Mouse (Mus musculus) stomach, embryonic 14.5 days (tissue): Measurements from ENCODE around the gene Esrp2. TPM values are rescaled to one million over a fixed set of nuclear protein-coding genes. Genes with fewer than 3 reads are reported as not detected.

ENCODE experiments used
- ATAC-seq: fragments of 200-750 bp; cut with Nextera tagmentation; 2 replicates; pipeline ENCODE4 v1.8.0; 2017; ENCODE audit warnings: low read depth, moderate TSS enrichment; ENCODE audit not compliant: insufficient number of reproducible peaks, insufficient read depth, low FRiP score
- H3K27ac ChIP-seq: fragments of 300-500 bp; sonication (generic); 2 replicates; pipeline ENCODE4 v1.5.1; 2014; ENCODE audit warnings: mild to moderate bottlenecking, low read length, moderate library complexity, mixed read lengths
- H3K27me3 ChIP-seq: fragments of 300-500 bp; sonication (generic); 2 replicates; pipeline ENCODE4 v1.6.1; 2014; ENCODE audit warnings: low read length, control low read depth, mixed read lengths; ENCODE audit not compliant: control insufficient read depth, insufficient read depth
- H3K36me3 ChIP-seq: fragments of 300-500 bp; sonication (generic); 2 replicates; pipeline ENCODE4 v1.6.1; 2014; ENCODE audit warnings: mild to moderate bottlenecking, control low read depth, low read length, moderate library complexity, mixed read lengths; ENCODE audit not compliant: control insufficient read depth, insufficient read depth
- H3K4me1 ChIP-seq: fragments of 300-500 bp; sonication (generic); 2 replicates; pipeline ENCODE4 v1.6.1; 2014; ENCODE audit warnings: low read length, control low read depth, mixed read lengths; ENCODE audit not compliant: control insufficient read depth, insufficient read depth
- H3K4me2 ChIP-seq: fragments of 300-500 bp; sonication (generic); replicated peaks from 2 replicates; pipeline ENCODE4 v1.6.1; 2014; ENCODE audit warnings: low read depth, low read length, control low read depth
- H3K4me3 ChIP-seq: fragments of 300-500 bp; sonication (generic); 2 replicates; pipeline ENCODE4 v1.5.1; 2014; ENCODE audit warnings: low read depth, low read length, control low read depth
- H3K9ac ChIP-seq: fragments of 300-500 bp; sonication (generic); replicated peaks from 2 replicates; pipeline ENCODE4 v1.6.1; 2014; ENCODE audit warnings: low read depth, mild to moderate bottlenecking, control low read depth, low read length, moderate library complexity, mixed read lengths
- H3K9me3 ChIP-seq: fragments of 300-500 bp; sonication (generic); 2 replicates; pipeline ENCODE4 v1.6.1; 2016; ENCODE audit warnings: low read depth, low read length, control low read depth; ENCODE audit not compliant: control insufficient read depth
- WGBS: fragments of 180-500 bp; shearing (Covaris S2); extraction: QIAGEN DNeasy Blood & Tissue Kit; methylation state at CpG from one replicate; pipeline ENCODE4 v1.1.7; 2014; 5-methylcytosine and 5-hydroxymethylcytosine counted together
- polyA plus RNA-seq: library from polyadenylated mRNA; unstranded; fragments of >200 nt; fragmentation: Nextera tagmentation; extraction: Ambion mirVana; gene quantifications from 2 replicates; pipeline ENCODE4 v1.2.1, GENCODE M21; 2014

Esrp2 gene
- polyA plus RNA-seq, 1 experiment from 2014 or later, result 30.0 TPM

GRCm38 (mm10) chr8:106140191-106140590, 3.4 kb upstream of the Esrp2 start:
- Histone ChIP-seq H3K27ac (no peak overlapping the region), H3K36me3 (no peaks in the 10 kb centered on the region), H3K9me3 (no peaks in the 10 kb centered on the region), H3K27me3 (peaks cover 12% of the 10 kb centered on the region), H3K9ac (no peak overlapping the region), H3K4me1 (peaks cover 10% of the 10 kb centered on the region; the same call in 1 of the 2 replicates), H3K4me3 (no peak overlapping the region), H3K4me2 (no peak overlapping the region)
- ATAC-seq, result no peak
- WGBS, result 66% methylated on average over 5 of the region's 5 CpGs

DNA sequence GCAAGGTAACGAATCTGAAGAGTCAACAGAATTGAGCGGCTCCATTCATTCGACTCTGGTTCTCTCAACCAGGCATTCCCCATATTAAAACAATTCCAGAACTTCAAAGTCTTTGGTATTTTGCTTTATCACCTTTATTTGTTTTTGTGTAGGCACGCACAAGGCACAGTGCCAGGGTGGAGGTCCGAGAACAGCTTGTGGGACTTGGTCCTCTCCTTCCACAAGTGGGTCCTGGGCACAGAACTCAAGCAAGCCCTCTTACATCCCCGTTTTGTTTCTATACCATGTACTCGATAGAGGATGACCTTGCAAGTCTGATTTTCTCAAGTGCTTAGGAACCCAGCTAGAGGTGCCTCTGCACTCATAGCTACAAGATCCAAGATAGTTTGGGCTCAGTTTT, 1.8 kb upstream of the Esrp2 start:
- Histone ChIP-seq H3K4me3 (peak overlapping the region; percentile 39), H3K27me3 (peaks cover 15% of the 10 kb centered on the region), H3K4me1 (peaks cover 10% of the 10 kb centered on the region; the same call in 1 of the 2 replicates), H3K27ac (peak overlapping the region; percentile 94; the same call in 1 of the 2 replicates), H3K9ac (no peak overlapping the region; the same call in 1 of the 2 replicates), H3K4me2 (peak overlapping the region; percentile 75), H3K9me3 (no peaks in the 10 kb centered on the region), H3K36me3 (no peaks in the 10 kb centered on the region)
- no peak for ATAC-seq
- WGBS, result 15% methylated on average over 7 of the region's 7 CpGs

GRCm38 (mm10) chr8:106137906-106138477, 1.2 kb upstream of the Esrp2 start:
- Histone ChIP-seq H3K9ac (peak overlapping the region; percentile 47; the same call in 1 of the 2 replicates), H3K27ac (peak overlapping the region; percentile 94), H3K4me3 (peak overlapping the region; percentile 39), H3K9me3 (no peaks in the 10 kb centered on the region), H3K27me3 (peaks cover 15% of the 10 kb centered on the region), H3K4me2 (peak overlapping the region; percentile 75), H3K4me1 (peaks cover 10% of the 10 kb centered on the region; the same call in 1 of the 2 replicates), H3K36me3 (no peaks in the 10 kb centered on the region; the same call in 1 of the 2 replicates)
- WGBS, result under 1% methylated on average over 24 of the region's 24 CpGs
- ATAC-seq, result peak; percentile 28

DNA sequence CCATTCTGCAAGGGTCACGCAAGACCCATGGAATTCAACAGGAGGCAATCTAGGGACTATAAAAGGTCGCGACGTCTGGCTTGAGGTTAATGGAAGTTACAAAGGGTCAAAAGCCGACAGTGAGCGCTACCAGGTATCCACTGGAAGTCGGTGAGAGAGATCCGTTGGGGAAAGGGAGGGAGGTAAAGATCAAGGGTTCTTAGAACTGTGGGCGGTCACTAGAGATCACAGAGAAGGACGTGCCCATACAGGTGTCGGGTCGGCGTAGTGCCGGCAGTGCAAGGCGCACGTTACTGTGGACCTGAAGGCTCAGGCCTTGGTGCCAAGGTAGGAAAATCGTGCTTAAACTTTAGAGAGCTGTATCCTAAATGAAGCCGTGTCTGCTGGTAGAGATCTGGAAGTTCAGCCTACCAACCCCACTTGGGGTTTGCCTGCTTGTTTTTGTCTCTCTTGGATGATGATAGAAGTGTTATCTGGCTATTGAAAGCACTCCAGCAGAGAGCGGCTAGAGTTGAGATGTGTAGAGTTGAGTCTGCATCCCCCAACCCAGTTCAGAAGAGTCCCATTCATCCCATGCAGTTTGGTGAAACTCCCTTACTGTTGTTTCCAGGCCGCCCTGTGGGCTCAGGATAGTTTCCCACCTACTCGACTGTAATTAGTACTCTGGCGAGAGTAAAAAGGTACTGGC, 588 bp upstream of the Esrp2 start:
- Histone ChIP-seq H3K36me3 (peaks cover 6% of the 10 kb centered on the region), H3K9ac (peak overlapping the region; percentile 47), H3K27ac (peak overlapping the region; percentile 94), H3K4me1 (peaks cover 10% of the 10 kb centered on the region; the same call in 1 of the 2 replicates), H3K4me3 (peak overlapping the region; percentile 39), H3K4me2 (peak overlapping the region; percentile 75), H3K27me3 (peaks cover 15% of the 10 kb centered on the region), H3K9me3 (no peaks in the 10 kb centered on the region)
- no peak for ATAC-seq
- WGBS, result 7% methylated on average over 22 of the region's 22 CpGs

- no peaks in the 10 kb centered on the region for H3K9me3 ChIP-seq
- H3K4me2 ChIP-seq, result peak overlapping the region; percentile 75
- peaks cover 10% of the 10 kb centered on the region; the same call in 1 of the 2 replicates for H3K4me1 ChIP-seq
- peak overlapping the region; percentile 94 for H3K27ac ChIP-seq
- H3K4me3 ChIP-seq, result peak overlapping the region; percentile 39
- 10% methylated on average over 19 of the region's 19 CpGs for WGBS
- H3K9ac ChIP-seq, result peak overlapping the region; percentile 47
- ATAC-seq, result no peak
- H3K36me3 ChIP-seq, result peaks cover 23% of the 10 kb centered on the region
- H3K27me3 ChIP-seq, result peaks cover 15% of the 10 kb centered on the region
Measured at GRCm38 (mm10) chr8:106135672-106136071, 1.1 kb downstream of the Esrp2 start.

DNA sequence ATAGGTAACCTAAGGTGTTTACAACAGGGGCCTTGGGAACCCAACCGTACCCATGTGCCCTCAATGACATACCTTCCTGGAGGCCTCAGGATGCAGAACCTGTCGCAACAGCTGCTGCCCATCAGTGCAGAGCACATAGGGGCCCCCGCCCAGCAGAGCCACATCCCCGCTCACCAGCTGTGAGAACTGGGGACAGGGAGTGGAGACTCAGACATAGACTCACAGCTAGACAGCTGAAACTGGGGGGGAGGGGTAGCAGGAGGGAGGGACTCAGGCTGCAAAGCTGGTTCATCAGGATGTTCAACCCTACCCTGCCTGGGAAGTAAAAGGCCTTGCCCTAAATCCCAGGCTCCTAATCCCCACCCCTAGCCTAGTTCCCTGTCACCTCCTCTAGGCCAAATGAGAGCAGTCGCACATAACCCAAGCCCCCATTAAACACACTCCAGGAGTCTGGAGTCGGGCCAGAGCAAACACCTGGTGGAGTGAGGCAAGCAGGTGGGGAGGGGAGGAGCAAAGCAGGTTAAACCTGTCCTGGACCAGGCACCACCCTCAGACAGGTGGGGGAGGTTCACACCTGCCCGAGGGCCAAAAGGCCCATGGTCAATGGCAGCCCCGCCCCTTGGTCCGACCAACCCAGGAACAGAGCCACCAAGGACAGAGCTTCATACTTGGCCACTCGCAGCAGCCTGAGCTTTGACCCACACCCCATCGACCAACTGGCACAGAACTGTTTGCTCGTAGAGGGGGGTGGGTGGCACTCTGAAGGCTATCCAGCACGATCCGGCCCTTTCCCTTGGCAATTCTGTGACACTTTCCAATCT, 1.8 kb downstream of the Esrp2 start:
- ATAC-seq, result peak; percentile 84
- Histone ChIP-seq H3K9ac (peak overlapping the region; percentile 47; the same call in 1 of the 2 replicates), H3K4me1 (peaks cover 10% of the 10 kb centered on the region; the same call in 1 of the 2 replicates), H3K27ac (peak overlapping the region; percentile 94), H3K4me3 (peak overlapping the region; percentile 39), H3K27me3 (peaks cover 15% of the 10 kb centered on the region), H3K36me3 (peaks cover 30% of the 10 kb centered on the region), H3K4me2 (peak overlapping the region; percentile 75), H3K9me3 (no peaks in the 10 kb centered on the region)
- WGBS, result 16% methylated on average over 14 of the region's 14 CpGs

DNA sequence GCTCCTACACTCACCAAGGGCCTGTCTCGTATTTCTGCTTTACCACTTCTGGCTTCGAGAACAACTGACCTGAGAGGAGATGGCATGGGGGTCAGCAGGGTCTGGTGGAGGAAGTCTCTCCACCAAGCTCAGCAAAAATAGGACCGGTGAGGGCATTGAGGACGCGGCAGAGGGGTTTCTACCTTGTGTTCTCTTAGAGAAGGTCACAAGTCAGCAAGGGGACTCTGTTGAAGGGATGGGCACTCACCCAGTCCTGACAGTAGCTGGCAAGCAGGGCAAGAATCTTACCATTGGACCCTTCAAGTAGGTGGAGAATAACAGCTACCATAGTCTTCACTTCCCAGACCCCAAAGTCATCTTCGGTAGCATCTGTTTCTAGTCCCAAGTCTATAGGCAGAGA, 2.8 kb downstream of the Esrp2 start:
- Histone ChIP-seq H3K4me1 (peaks cover 10% of the 10 kb centered on the region; the same call in 1 of the 2 replicates), H3K4me3 (no peak overlapping the region), H3K9ac (no peak overlapping the region), H3K4me2 (peak overlapping the region; percentile 26), H3K9me3 (no peaks in the 10 kb centered on the region), H3K27ac (peak overlapping the region; percentile 17; the same call in 1 of the 2 replicates), H3K36me3 (peaks cover 38% of the 10 kb centered on the region), H3K27me3 (peaks cover 15% of the 10 kb centered on the region)
- 72% methylated on average over 6 of the region's 6 CpGs for WGBS
- ATAC-seq, result no peak

- Histone ChIP-seq H3K9me3 (no peaks in the 10 kb centered on the region), H3K4me2 (peak overlapping the region; percentile 26; the same call in 1 of the 2 replicates), H3K9ac (no peak overlapping the region), H3K27me3 (peaks cover 15% of the 10 kb centered on the region), H3K36me3 (peaks cover 42% of the 10 kb centered on the region), H3K4me3 (no peak overlapping the region), H3K27ac (no peak overlapping the region), H3K4me1 (peaks cover 10% of the 10 kb centered on the region; the same call in 1 of the 2 replicates)
- 61% methylated on average over 13 of the region's 13 CpGs for WGBS
- no peak for ATAC-seq
Measured at GRCm38 (mm10) chr8:106133526-106133925, 3.2 kb downstream of the Esrp2 start.
